Mouse (Mus musculus) skeletal muscle tissue, adult 2 months (tissue): ENCODE results near the gene Car7.

Experiments used
- DNase-seq: peaks from one replicate; pipeline ENCODE4 v3.0.0-alpha.2; 2012; ENCODE audit warnings: low read depth, low spot score

Gene Car7

GRCm38 (mm10) chr8:104533971-104534778 is at the start of gene Car7, which contains the start of gene Nae1:
Gene Car7, plus strand, starts transcription at chr8:104534689.
Gene Nae1, minus strand, starts transcription at chr8:104534637.
- DNase-seq, result peak; percentile 91

- DNase-seq, result no peak
Observed at GRCm38 (mm10) chr8:104509061-104510006, 25.2 kb upstream of the Car7 start, which contains the start of gene Terb1. Gene Terb1, minus strand, starts transcription at chr8:104509910.

- DNase-seq, result no peak
Observed at GRCm38 (mm10) chr8:104510134-104510533, 24.4 kb upstream of the Car7 start.

GRCm38 (mm10) chr8:104517872-104518271 is 16.6 kb upstream of the Car7 start:
- no peak for DNase-seq

GRCm38 (mm10) chr8:104529671-104530070 is 4.8 kb upstream of the Car7 start:
- DNase-seq, result no peak

- no peak for DNase-seq
Observed at GRCm38 (mm10) chr8:104533551-104533950, 938 bp upstream of the Car7 start.

- no peak for DNase-seq
Observed at GRCm38 (mm10) chr8:104534779-104535141, 271 bp downstream of the Car7 start.

- no peak for DNase-seq
Observed at GRCm38 (mm10) chr8:104535378-104535777, 889 bp downstream of the Car7 start.

GRCm38 (mm10) chr8:104536028-104536427 is 1.5 kb downstream of the Car7 start:
- no peak for DNase-seq

- no peak for DNase-seq
Observed at GRCm38 (mm10) chr8:104538896-104539295, 4.4 kb downstream of the Car7 start.

- DNase-seq, result no peak
Observed at GRCm38 (mm10) chr8:104539566-104539965, 5.1 kb downstream of the Car7 start.

- no peak for DNase-seq
Observed at GRCm38 (mm10) chr8:104540238-104540637, 5.7 kb downstream of the Car7 start.

- DNase-seq, result no peak
Observed at GRCm38 (mm10) chr8:104540710-104541514, 6.4 kb downstream of the Car7 start.

GRCm38 (mm10) chr8:104541515-104541880 is 7.0 kb downstream of the Car7 start:
- no peak for DNase-seq

- no peak for DNase-seq
Observed at GRCm38 (mm10) chr8:104542160-104542559, 7.7 kb downstream of the Car7 start.

- DNase-seq, result peak; percentile 18
Observed at GRCm38 (mm10) chr8:104543440-104544045, 9.1 kb downstream of the Car7 start.

GRCm38 (mm10) chr8:104555191-104555590 is 20.7 kb downstream of the Car7 start:
- no peak for DNase-seq

- no peak for DNase-seq
Observed at GRCm38 (mm10) chr8:104557226-104557625, 22.7 kb downstream of the Car7 start.

GRCm38 (mm10) chr8:104560731-104561130 is 26.2 kb downstream of the Car7 start:
- no peak for DNase-seq

- peak; percentile 88 for DNase-seq
Observed at GRCm38 (mm10) chr8:104564633-104565456, 30.4 kb downstream of the Car7 start.
